ENCODE assay signal across 1 mouse cellular context in the genomic region with DNA sequence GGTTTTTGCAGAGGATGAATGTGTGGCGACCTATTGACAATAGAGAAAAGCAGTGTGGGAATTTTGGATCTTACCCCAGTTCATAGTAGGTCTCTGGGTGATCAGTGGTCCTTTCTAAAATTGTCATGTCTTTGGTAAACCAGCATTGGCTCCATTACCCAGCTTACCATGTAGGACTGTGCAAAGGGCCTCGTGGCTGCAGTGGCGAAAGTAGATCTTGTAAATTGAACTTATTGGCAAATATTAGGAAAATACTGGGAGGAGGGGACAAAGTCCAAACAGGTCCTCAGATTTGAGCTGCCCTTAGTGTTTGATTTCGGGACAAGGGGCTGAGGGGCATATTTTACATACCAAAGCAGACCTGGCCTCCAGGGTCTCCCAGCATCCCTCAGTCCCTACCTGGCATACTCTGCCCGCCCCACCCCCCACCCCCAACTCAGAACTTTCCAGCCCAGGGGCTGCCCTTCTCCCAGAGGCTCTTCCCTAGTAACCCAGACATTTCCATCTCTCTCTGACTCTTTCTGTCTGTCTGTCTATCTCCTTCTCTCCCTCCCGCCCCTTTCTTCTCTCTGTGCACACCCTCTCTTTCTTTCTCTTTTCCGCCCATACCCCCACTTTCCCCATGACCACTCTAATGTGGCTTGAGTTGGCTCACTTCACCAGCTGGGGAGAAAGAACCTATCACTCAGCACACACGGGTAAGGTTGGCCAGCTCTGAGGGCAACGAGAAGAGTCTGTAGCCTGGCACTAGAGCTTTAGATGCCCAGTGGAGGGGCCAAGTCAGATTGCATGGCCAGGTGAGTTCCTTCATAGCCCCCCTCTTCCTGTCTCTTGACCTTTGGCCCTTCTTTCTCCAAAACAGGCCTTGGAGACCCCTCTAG.
TF ChIP-seq lines count a peak whose summit lies in the region.

No protein-coding gene starts in this region.

TF ChIP-seq in CH12.LX, 34 proteins besides CTCF, POLR2A, EP300 and RAD21:
- TF ChIP-seq BHLHE40 (IDR thresholded peaks at IDR 0.05; ENCODE audit: low read depth, low read length) (no peak), MAX (IDR thresholded peaks at IDR 0.05; ENCODE audit: low read length) (no peak), ELF1 (IDR thresholded peaks at IDR 0.05; ENCODE audit: low read depth, low read length) (no peak), RCOR1 (conservative IDR thresholded peaks at IDR 0.05; ENCODE audit: low read depth, low read length) (no peak), PAX5 (IDR thresholded peaks at IDR 0.05; ENCODE audit: low read length) (no peak), IRF4 (IDR thresholded peaks at IDR 0.05; ENCODE audit: low read depth, low read length) (no peak), HCFC1 (IDR thresholded peaks at IDR 0.05; ENCODE audit: low read depth, low read length) (no peak; the same call in 1 of the 2 replicates), CHD1 (IDR thresholded peaks at IDR 0.05; ENCODE audit: low read depth, low read length) (no peak), ZKSCAN1 (IDR thresholded peaks at IDR 0.05; ENCODE audit: borderline replicate concordance, low read depth, low read length) (no peak), NRF1 (IDR thresholded peaks at IDR 0.05; ENCODE audit: low read depth, low read length) (no peak), UBTF (IDR thresholded peaks at IDR 0.05; ENCODE audit: low read depth, low read length) (no peak; the same call in 1 of the 2 replicates), JUND (conservative IDR thresholded peaks at IDR 0.05; ENCODE audit: low read depth, low read length) (no peak), USF2 (conservative IDR thresholded peaks at IDR 0.05; ENCODE audit: low read depth, low read length) (no peak)
